Mouse (Mus musculus) ES-Bruce4 (cell line): ENCODE measurements around the gene 2510002D24Rik. TPM values are rescaled to one million over a fixed set of nuclear protein-coding genes. Genes with fewer than 3 reads are reported as not detected.

ENCODE experiments used
- H3K27ac ChIP-seq: 2 replicates; pipeline ENCODE4 v1.5.1; 2012; ENCODE audit warnings: low read length, inconsistent platforms; ENCODE audit not compliant: insufficient read depth
- H3K27me3 ChIP-seq: 2 replicates; pipeline ENCODE4 v1.6.1; 2012; ENCODE audit warnings: mild to moderate bottlenecking, low read length, inconsistent platforms; ENCODE audit not compliant: control insufficient read depth, poor library complexity, insufficient read depth, severe bottlenecking
- H3K36me3 ChIP-seq: 2 replicates; pipeline ENCODE4 v1.6.1; 2012; ENCODE audit warnings: inconsistent platforms, mild to moderate bottlenecking, low read length, moderate library complexity; ENCODE audit not compliant: control insufficient read depth, poor library complexity, insufficient read depth, severe bottlenecking
- H3K4me1 ChIP-seq: one replicate; pipeline ENCODE4 v1.8.1; 2011; ENCODE audit warnings: low read length; ENCODE audit not compliant: control insufficient read depth, insufficient read depth
- H3K4me3 ChIP-seq: 2 replicates; pipeline ENCODE4 v1.5.1; 2011; ENCODE audit warnings: low read depth, mild to moderate bottlenecking, low read length
- H3K9ac ChIP-seq: 2 replicates; pipeline ENCODE4 v1.6.1; 2012; ENCODE audit warnings: low read depth, mild to moderate bottlenecking, inconsistent platforms; ENCODE audit not compliant: poor library complexity, severe bottlenecking
- H3K9me3 ChIP-seq: replicated peaks from 2 replicates; pipeline ENCODE4 v1.6.1; 2012; ENCODE audit warnings: mild to moderate bottlenecking, low read length, inconsistent platforms; ENCODE audit not compliant: control insufficient read depth, poor library complexity, insufficient read depth, severe bottlenecking
- CTCF ChIP-seq: IDR thresholded peaks from one replicate; pipeline ENCODE4 v1.8.1; 2011; ENCODE audit warnings: low read depth, low read length
- EP300 ChIP-seq: IDR thresholded peaks from 2 replicates; pipeline ENCODE4 v1.6.1; 2011; ENCODE audit warnings: low read depth, low read length; ENCODE audit not compliant: insufficient read depth
- POLR2A ChIP-seq: IDR thresholded peaks from one replicate; pipeline ENCODE4 v1.8.1; 2011; ENCODE audit warnings: low read length; ENCODE audit not compliant: insufficient read depth
- polyA plus RNA-seq: library from polyadenylated mRNA; stranded (reverse); fragments of >200 nt; gene quantifications from 2 replicates; pipeline ENCODE4 v1.2.4, GENCODE M21; 2011; ENCODE audit warnings: low read depth; ENCODE audit not compliant: missing spikeins, insufficient read depth, insufficient read length

2510002D24Rik gene
- polyA plus RNA-seq, 1 experiment: 24.7 TPM

GRCm38 (mm10) chr16:18876091-18876441 is 39.7 kb downstream of the 2510002D24Rik start:
- H3K9me3 ChIP-seq: no peaks in the 10 kb centered on the region
- no peaks in the 10 kb centered on the region for H3K27me3 ChIP-seq
- H3K4me1 ChIP-seq: no peaks in the 10 kb centered on the region
- H3K4me3 ChIP-seq: peak overlapping the region; percentile 99
- peaks cover 41% of the 10 kb centered on the region for H3K36me3 ChIP-seq
- TF ChIP-seq POLR2A: no peak
- TF ChIP-seq EP300: no peak
- TF ChIP-seq CTCF: no peak
- H3K9ac ChIP-seq: peak overlapping the region; percentile 83
- peak overlapping the region; percentile 47 for H3K27ac ChIP-seq

GRCm38 (mm10) chr16:18876442-18877308 is 40.3 kb downstream of the 2510002D24Rik start, which contains the start of the genes Mrpl40 and Hira:
TSS of gene Mrpl40 (minus strand) at chr16:18876862.
TSS of gene Hira (plus strand) at chr16:18877037.
- H3K36me3 ChIP-seq: peaks cover 40% of the 10 kb centered on the region
- 0 out of 2 replicates have a peak, but pooled peaks have one; percentile 46 for TF ChIP-seq EP300
- TF ChIP-seq CTCF: no peak
- TF ChIP-seq POLR2A: peak; percentile 62
- no peaks in the 10 kb centered on the region for H3K27me3 ChIP-seq
- H3K4me3 ChIP-seq: peak within 1 kb of the TSS; percentile 99
- peak within 1 kb of the TSS; percentile 57 for H3K27ac ChIP-seq
- H3K4me1 ChIP-seq: no peaks in the 10 kb centered on the region
- H3K9me3 ChIP-seq: no peaks in the 10 kb centered on the region
- H3K9ac ChIP-seq: peak within 1 kb of the TSS; percentile 83

GRCm38 (mm10) chr16:18877386-18878090 is 41.2 kb downstream of the 2510002D24Rik start:
- Histone ChIP-seq H3K9ac (peak overlapping the region; percentile 83), H3K27ac (peak overlapping the region; percentile 42), H3K9me3 (no peaks in the 10 kb centered on the region), H3K27me3 (no peaks in the 10 kb centered on the region), H3K4me3 (peak overlapping the region; percentile 93), H3K36me3 (peaks cover 31% of the 10 kb centered on the region), H3K4me1 (no peaks in the 10 kb centered on the region)
- no peak for TF ChIP-seq POLR2A
- peak; percentile 23 for TF ChIP-seq CTCF
- TF ChIP-seq EP300: no peak

GRCm38 (mm10) chr16:18878091-18878720 is 41.8 kb downstream of the 2510002D24Rik start:
- TF ChIP-seq EP300: no peak
- TF ChIP-seq CTCF: no peak
- TF ChIP-seq POLR2A: no peak
- H3K36me3 ChIP-seq: peaks cover 27% of the 10 kb centered on the region
- H3K9ac ChIP-seq: peak overlapping the region; percentile 83

GRCm38 (mm10) chr16:18884044-18884443 is 47.7 kb downstream of the 2510002D24Rik start:
- Histone ChIP-seq H3K4me3 (no peak overlapping the region), H3K9me3 (no peaks in the 10 kb centered on the region), H3K27me3 (no peaks in the 10 kb centered on the region), H3K36me3 (peaks cover 13% of the 10 kb centered on the region), H3K27ac (no peak overlapping the region), H3K9ac (no peak overlapping the region), H3K4me1 (no peaks in the 10 kb centered on the region)
- no peak for TF ChIP-seq POLR2A
- no peak for TF ChIP-seq CTCF
- TF ChIP-seq EP300: no peak

More at GRCm38 (mm10) chr16:18878091-18878720, 41.8 kb downstream of the 2510002D24Rik start:
- Histone ChIP-seq H3K9me3 (no peaks in the 10 kb centered on the region), H3K4me1 (no peaks in the 10 kb centered on the region), H3K27me3 (no peaks in the 10 kb centered on the region), H3K27ac (peak overlapping the region; percentile 42), H3K4me3 (peak overlapping the region; percentile 93)

Other genes with a start within 250 kb of the 2510002D24Rik start
- 0.29 TPM in 1 of 2 replicates, not detected in the other for gene Tbx1, start 245.9 kb upstream of the 2510002D24Rik start, polyA plus RNA-seq
- not detected in 2 replicates for gene Gp1bb, start 214.2 kb upstream of the 2510002D24Rik start, polyA plus RNA-seq
- not detected in 2 replicates for gene Gm49601, start 210.2 kb upstream of the 2510002D24Rik start, polyA plus RNA-seq
- gene Sept5, start 206.6 kb upstream of the 2510002D24Rik start, polyA plus RNA-seq: 1.8 and 5.2 TPM in 2 replicates
- 0.42 and 0.94 TPM in 2 replicates for gene Cldn5, start 59.7 kb upstream of the 2510002D24Rik start, polyA plus RNA-seq
- 67.2 and 67.3 TPM in 2 replicates for gene Ufd1, start 24.8 kb upstream of the 2510002D24Rik start, polyA plus RNA-seq
- 48.1 and 48.5 TPM in 2 replicates for gene Cdc45, start 24.6 kb upstream of the 2510002D24Rik start, polyA plus RNA-seq
- gene Gm28539, start within 50 bp of the 2510002D24Rik start, polyA plus RNA-seq: 4.3 and 4.7 TPM in 2 replicates
- 84.8 and 92.3 TPM in 2 replicates for gene Mrpl40, start 40.3 kb downstream of the 2510002D24Rik start, polyA plus RNA-seq
- gene Hira, start 40.5 kb downstream of the 2510002D24Rik start, polyA plus RNA-seq: 105 and 113 TPM in 2 replicates